Comparison of ENCODE assay signal across 8 mouse cellular contexts in genomic region chr2:68782268-68783132, GRCm38 (mm10).
DNase-seq lines count a peak whose midpoint lies in the region; ATAC-seq lines count a peak whose summit lies in the region.

No protein-coding gene starts in this region.

- no peaks in the 10 kb centered on the region for H3K27me3 ChIP-seq in intestine, embryonic 15.5 days (replicated peaks)
- no peaks in the 10 kb centered on the region for H3K27me3 ChIP-seq in liver, embryonic 16.5 days (ENCODE audit: control insufficient read depth, insufficient read depth, low read depth, low read length)

- DNase-seq in heart, adult 11 months = peak; percentile 87
- DNase-seq in heart, adult 8-10 months (ENCODE audit: low spot score) = no peak
- peak; percentile 44 for DNase-seq in embryo, embryonic 10.5 days (ENCODE audit: low spot score)
- peak; percentile 46 for DNase-seq in thymus, postnatal 25 days
- no peak for DNase-seq in urinary bladder, postnatal 36 days (ENCODE audit: low spot score in 2 of 2)
- DNase-seq in right cerebral cortex, postnatal 25 days = no peak

- H3K4me3 ChIP-seq in intestine, embryonic 15.5 days (replicated peaks) = 0 out of 2 replicates have a peak overlapping the region, but pooled peaks have one; percentile 3
- peak overlapping the region; percentile 23 for H3K4me3 ChIP-seq in liver, embryonic 16.5 days (ENCODE audit: low read depth, low read length)

- 0 out of 2 replicates have a peak overlapping the region, but pooled peaks have one; percentile 2 for H3K9ac ChIP-seq in intestine, embryonic 15.5 days
- H3K9ac ChIP-seq in liver, embryonic 16.5 days (ENCODE audit: low read depth, low read length) = no peak overlapping the region

- peak overlapping the region; percentile 36 for H3K4me2 ChIP-seq in intestine, embryonic 15.5 days (replicated peaks)
- H3K4me2 ChIP-seq in liver, embryonic 16.5 days (ENCODE audit: low read depth, low read length) = peak overlapping the region; percentile 26

- H3K36me3 ChIP-seq in intestine, embryonic 15.5 days = no peaks in the 10 kb centered on the region
- no peaks in the 10 kb centered on the region for H3K36me3 ChIP-seq in liver, embryonic 16.5 days (ENCODE audit: control insufficient read depth, insufficient read depth)

- H3K9me3 ChIP-seq in intestine, embryonic 15.5 days = no peaks in the 10 kb centered on the region
- no peaks in the 10 kb centered on the region for H3K9me3 ChIP-seq in liver, embryonic 16.5 days (replicated peaks; ENCODE audit: control insufficient read depth, low read length)

- no peak overlapping the region for H3K27ac ChIP-seq in intestine, embryonic 15.5 days
- no peak overlapping the region for H3K27ac ChIP-seq in liver, embryonic 16.5 days (ENCODE audit: low read length)

- ATAC-seq in intestine, embryonic 15.5 days = no peak
- ATAC-seq in liver, embryonic 16.5 days (ENCODE audit: low read depth) = peak; percentile 35

- no peaks in the 10 kb centered on the region for H3K4me1 ChIP-seq in intestine, embryonic 15.5 days (replicated peaks)
- H3K4me1 ChIP-seq in liver, embryonic 16.5 days (ENCODE audit: control insufficient read depth, low read depth, low read length) = no peaks in the 10 kb centered on the region

- WGBS in intestine, embryonic 15.5 days = 32% methylated on average over 16 of the region's 16 CpGs
- 16% methylated on average over 16 of the region's 16 CpGs for WGBS in liver, embryonic 16.5 days (ENCODE audit: insufficient replicate concordance)

Comparison
In these comparisons a context has a peak if more than half of its experiments do, and no peak if none do; other contexts are left out.
1. DNase-seq: peak in heart, adult 11 months (single experiment), embryo, embryonic 10.5 days (single experiment) and thymus, postnatal 25 days (single experiment); none in heart, adult 8-10 months (single experiment), urinary bladder, postnatal 36 days (0 of 2) and right cerebral cortex, postnatal 25 days (single experiment).